Mouse (Mus musculus): ENCODE measurements around the gene Pln.

Gene Pln

GRCm38 (mm10) chr10:53337162-53337923 is at the start of gene Pln:
TSS of gene Pln (plus strand) at chr10:53337667.
- no peak for DNase-seq

GRCm38 (mm10) chr10:53305867-53306266 is 31.6 kb upstream of the Pln start:
- DNase-seq = no peak

- no peak for DNase-seq
Measured at GRCm38 (mm10) chr10:53306674-53307073, 30.8 kb upstream of the Pln start.

GRCm38 (mm10) chr10:53323367-53323766 is 14.1 kb upstream of the Pln start:
- DNase-seq = no peak

- DNase-seq = no peak
Measured at GRCm38 (mm10) chr10:53324663-53325062, 12.8 kb upstream of the Pln start.

GRCm38 (mm10) chr10:53326367-53326766 is 11.1 kb upstream of the Pln start:
- no peak for DNase-seq

GRCm38 (mm10) chr10:53329257-53329656 is 8.2 kb upstream of the Pln start:
- DNase-seq = no peak

GRCm38 (mm10) chr10:53332752-53333151 is 4.7 kb upstream of the Pln start:
- DNase-seq = no peak

- DNase-seq = no peak
Measured at GRCm38 (mm10) chr10:53335266-53335665, 2.2 kb upstream of the Pln start.

GRCm38 (mm10) chr10:53335974-53336373 is 1.5 kb upstream of the Pln start:
- DNase-seq = no peak

GRCm38 (mm10) chr10:53339045-53339444 is 1.6 kb downstream of the Pln start:
- DNase-seq = no peak

GRCm38 (mm10) chr10:53341288-53341965 is 4.0 kb downstream of the Pln start:
- DNase-seq = no peak

GRCm38 (mm10) chr10:53342166-53342728 is 4.8 kb downstream of the Pln start:
- no peak for DNase-seq

- no peak for DNase-seq
Measured at GRCm38 (mm10) chr10:53343384-53343783, 5.9 kb downstream of the Pln start.

GRCm38 (mm10) chr10:53343865-53344264 is 6.4 kb downstream of the Pln start:
- DNase-seq = no peak

GRCm38 (mm10) chr10:53345508-53345907 is 8.0 kb downstream of the Pln start:
- no peak for DNase-seq

GRCm38 (mm10) chr10:53346506-53346905 is 9.0 kb downstream of the Pln start:
- peak in 1 of 2 experiments; percentile 6 for DNase-seq

- no peak for DNase-seq
Measured at GRCm38 (mm10) chr10:53346916-53347315, 9.4 kb downstream of the Pln start.

GRCm38 (mm10) chr10:53347787-53348755 is 10.6 kb downstream of the Pln start:
- DNase-seq = peak in 1 of 2 experiments; percentile 14

GRCm38 (mm10) chr10:53349254-53349653 is 11.8 kb downstream of the Pln start:
- DNase-seq = no peak

- no peak for DNase-seq
Measured at GRCm38 (mm10) chr10:53353665-53354064, 16.2 kb downstream of the Pln start.

GRCm38 (mm10) chr10:53359016-53359415 is 21.5 kb downstream of the Pln start:
- DNase-seq = no peak

- no peak for DNase-seq
Measured at GRCm38 (mm10) chr10:53364311-53364710, 26.8 kb downstream of the Pln start.
